Mouse (Mus musculus): ENCODE measurements around the gene Stk40.

DNA sequence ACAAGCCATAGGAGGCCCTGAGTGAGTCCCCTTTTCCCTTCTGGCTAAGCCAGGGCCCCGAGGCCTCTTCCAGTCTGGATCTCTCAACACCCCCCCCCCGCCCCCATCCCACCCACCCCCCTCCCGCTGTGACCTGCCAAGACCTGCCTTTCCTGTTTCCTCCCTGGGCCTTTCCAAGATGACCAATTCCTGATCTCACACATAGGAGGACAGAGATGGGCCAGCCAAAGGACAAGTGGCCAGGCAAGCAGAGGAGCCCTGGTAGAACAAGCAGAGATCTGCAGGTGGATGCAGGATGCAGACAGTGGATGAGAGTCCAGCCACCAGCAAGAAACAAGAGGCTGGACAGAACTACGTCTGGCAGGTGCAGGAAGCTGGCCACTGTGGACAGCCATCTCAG is 41.6 kb downstream of the Stk40 start:
- TF ChIP-seq GATA1 (IDR thresholded peaks at IDR 0.05; ENCODE audit: borderline replicate concordance, low read length): no peak
- TF ChIP-seq FLI1 (IDR thresholded peaks at IDR 0.05; ENCODE audit: low read length): no peak
